9 mouse cellular contexts compared by ENCODE assay signal in the genomic region with DNA sequence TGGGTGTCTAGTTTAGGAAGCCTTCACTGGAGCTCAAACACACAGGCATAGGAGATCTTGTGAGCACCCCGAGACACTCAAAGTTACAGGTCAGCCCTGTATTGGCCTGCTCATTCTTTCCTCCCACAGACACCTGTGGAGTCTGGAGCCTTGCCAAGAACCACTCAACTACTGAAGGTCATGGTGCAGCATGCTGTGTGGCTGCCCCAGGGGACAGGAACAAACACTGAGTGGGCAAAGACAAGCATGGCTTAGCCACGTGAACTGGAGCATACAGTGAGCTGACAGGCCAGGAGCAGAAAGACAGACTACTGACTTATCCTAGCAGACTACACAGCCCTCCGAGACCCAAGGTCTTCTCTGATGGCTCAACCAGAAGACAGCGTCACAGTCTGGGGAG. TPM values are rescaled to one million over a fixed set of nuclear protein-coding genes. Genes with fewer than 3 reads are reported as not detected.
A peak's percentile ranks its signal among the peaks of the same experiment; 100 is the strongest.
DNase-seq lines count a peak whose midpoint lies in the region; ATAC-seq and TF ChIP-seq lines count a peak whose summit lies in the region.
"Had no signal": no experiment of that assay in that cellular context is flagged by ENCODE, and none has a peak within 500 bp of the region (broad histone marks: within the 10 kb centered on the region; RNA-seq: fewer than 3 reads in every experiment).

No protein-coding gene starts in this region.

- no peak overlapping the region for H3K9ac ChIP-seq in liver, embryonic 12.5 days
- H3K9ac ChIP-seq in stomach, postnatal 0 days (ENCODE audit: low read length): no peak overlapping the region
- H3K9ac ChIP-seq: embryonic facial prominence, embryonic 12.5 days had no signal

- TF ChIP-seq CTCF in stomach, postnatal 0 days (IDR thresholded peaks at IDR 0.05; ENCODE audit: low read depth): no peak

- no peaks in the 10 kb centered on the region for H3K9me3 ChIP-seq in liver, embryonic 12.5 days (replicated peaks)
- no peaks in the 10 kb centered on the region for H3K9me3 ChIP-seq in stomach, postnatal 0 days (ENCODE audit: control insufficient read depth, low read length)
- H3K9me3 ChIP-seq in forebrain, embryonic 10.5 days: no peaks in the 10 kb centered on the region
- H3K9me3 ChIP-seq: embryonic facial prominence, embryonic 12.5 days had no signal

- H3K36me3 ChIP-seq in liver, embryonic 12.5 days: peaks cover 97% of the 10 kb centered on the region
- H3K36me3 ChIP-seq in stomach, postnatal 0 days (ENCODE audit: control insufficient read depth, insufficient read depth, low read length): peaks cover 46% of the 10 kb centered on the region
- H3K36me3 ChIP-seq in forebrain, embryonic 10.5 days (replicated peaks): peaks cover 100% of the 10 kb centered on the region

- H3K4me1 ChIP-seq in liver, embryonic 12.5 days: peaks cover 38% of the 10 kb centered on the region
- H3K4me1 ChIP-seq in stomach, postnatal 0 days (replicated peaks; ENCODE audit: control insufficient read depth, insufficient read depth): no peaks in the 10 kb centered on the region; the same call in 1 of the 2 replicates
- H3K4me1 ChIP-seq in forebrain, embryonic 10.5 days: no peaks in the 10 kb centered on the region
- H3K4me1 ChIP-seq: embryonic facial prominence, embryonic 12.5 days had no signal

- peak; percentile 68 to 77 for DNase-seq in adrenal gland, adult (ENCODE audit: inconsistent age in 2 of 2, low spot score in 1 of 2)
- DNase-seq in adrenal gland, adult 8-10 months: no peak
- peak; percentile 46 for DNase-seq in ovary, postnatal 36 days (ENCODE audit: low spot score)
- no peak for DNase-seq in ovary, postnatal 10 days (ENCODE audit: low spot score)
- peak; percentile 54 for DNase-seq in stomach, postnatal 0 days (ENCODE audit: low spot score)
- DNase-seq in embryo, embryonic 10 days (ENCODE audit: low spot score): no peak
- no peak for DNase-seq in forebrain, embryonic 10.5 days (ENCODE audit: extremely low spot score, low spot score)

- H3K4me2 ChIP-seq in liver, embryonic 12.5 days: no peak overlapping the region
- H3K4me2 ChIP-seq in stomach, postnatal 0 days (replicated peaks; ENCODE audit: low read depth): no peak overlapping the region
- H3K4me2 ChIP-seq: embryonic facial prominence, embryonic 12.5 days had no signal

- no peak for TF ChIP-seq EP300 in stomach, postnatal 0 days (optimal IDR thresholded peaks at IDR 0.05)

- H3K27me3 ChIP-seq in liver, embryonic 12.5 days (replicated peaks): no peaks in the 10 kb centered on the region
- no peaks in the 10 kb centered on the region for H3K27me3 ChIP-seq in stomach, postnatal 0 days (ENCODE audit: control insufficient read depth, insufficient read depth, low read length)
- no peaks in the 10 kb centered on the region for H3K27me3 ChIP-seq in forebrain, embryonic 10.5 days (ENCODE audit: poor library complexity, severe bottlenecking)
- H3K27me3 ChIP-seq: embryonic facial prominence, embryonic 12.5 days had no signal

- peak overlapping the region; percentile 46; the same call in 1 of the 2 replicates for H3K27ac ChIP-seq in liver, embryonic 12.5 days
- H3K27ac ChIP-seq in stomach, postnatal 0 days (replicated peaks): no peak overlapping the region
- H3K27ac ChIP-seq in forebrain, embryonic 10.5 days: no peak overlapping the region
- H3K27ac ChIP-seq: embryonic facial prominence, embryonic 12.5 days had no signal

- WGBS in liver, embryonic 12.5 days (ENCODE audit: insufficient replicate concordance): 75% methylated on average over 4 of the region's 4 CpGs
- 54% methylated on average over 4 of the region's 4 CpGs for WGBS in stomach, postnatal 0 days
- WGBS in forebrain, embryonic 10.5 days: 96% methylated on average over 4 of the region's 4 CpGs

- peak; percentile 53 for ATAC-seq in liver, embryonic 12.5 days
- ATAC-seq in stomach, postnatal 0 days (ENCODE audit: low FRiP score, low TSS enrichment): peak; percentile 55; the same call in 1 of the 2 replicates

- H3K4me3 ChIP-seq in liver, embryonic 12.5 days: no peak overlapping the region
- H3K4me3 ChIP-seq in stomach, postnatal 0 days (ENCODE audit: low read depth, low read length): no peak overlapping the region
- H3K4me3 ChIP-seq in forebrain, embryonic 10.5 days: no peak overlapping the region
- H3K4me3 ChIP-seq: embryonic facial prominence, embryonic 12.5 days had no signal

RNA-seq across cellular contexts. Expression of a gene that starts 12.2 kb away (rescaled TPM):
- total RNA-seq in adrenal gland, adult 8-10 months (2022): 10 to 100 TPM; 43.6 to 64.1 (median 57.3) TPM
- 10.8 and 11.5 TPM in 2 replicates for polyA plus RNA-seq in liver, embryonic 12.5 days (2016; fragmentation: Nextera tagmentation; extraction: Ambion mirVana)
- polyA plus RNA-seq in stomach, postnatal 0 days (2015; fragmentation: Nextera tagmentation; extraction: Ambion mirVana): 6.5 and 7.1 TPM in 2 replicates
- 18.3 and 22.0 TPM in 2 replicates for polyA plus RNA-seq in forebrain, embryonic 10.5 days (2016; fragmentation: Nextera tagmentation; extraction: Ambion mirVana)

RNA-seq across cellular contexts. Expression of a gene that starts 17.2 kb away (rescaled TPM):
- total RNA-seq in adrenal gland, adult 8-10 months (2022): 10 to 100 TPM; 46.4 to 55.9 (median 51.5) TPM
- 48.7 and 50.7 TPM in 2 replicates for polyA plus RNA-seq in liver, embryonic 12.5 days (2016; fragmentation: Nextera tagmentation; extraction: Ambion mirVana)
- polyA plus RNA-seq in stomach, postnatal 0 days (2015; fragmentation: Nextera tagmentation; extraction: Ambion mirVana): 24.3 and 24.4 TPM in 2 replicates
- polyA plus RNA-seq in forebrain, embryonic 10.5 days (2016; fragmentation: Nextera tagmentation; extraction: Ambion mirVana): 47.1 and 48.4 TPM in 2 replicates

RNA-seq across cellular contexts. Expression of a gene that starts 27.2 kb away (rescaled TPM):
- total RNA-seq in adrenal gland, adult 8-10 months (2022): 100 to 1,000 TPM in 1 of 4 experiments, 10 to 100 TPM in 3; 82.2 to 134 (median 91.6) TPM
- polyA plus RNA-seq in liver, embryonic 12.5 days (2016; fragmentation: Nextera tagmentation; extraction: Ambion mirVana): 23.9 and 28.5 TPM in 2 replicates
- 11.4 and 12.2 TPM in 2 replicates for polyA plus RNA-seq in stomach, postnatal 0 days (2015; fragmentation: Nextera tagmentation; extraction: Ambion mirVana)
- polyA plus RNA-seq in forebrain, embryonic 10.5 days (2016; fragmentation: Nextera tagmentation; extraction: Ambion mirVana): 66.8 and 68.8 TPM in 2 replicates

RNA-seq across cellular contexts. Expression of a gene that starts 41.9 kb away (rescaled TPM):
- 10 to 100 TPM; 12.5 to 22.0 (median 17.0) TPM for total RNA-seq in adrenal gland, adult 8-10 months (2022)
- polyA plus RNA-seq in liver, embryonic 12.5 days (2016; fragmentation: Nextera tagmentation; extraction: Ambion mirVana): 47.2 and 52.4 TPM in 2 replicates
- 21.6 and 23.2 TPM in 2 replicates for polyA plus RNA-seq in stomach, postnatal 0 days (2015; fragmentation: Nextera tagmentation; extraction: Ambion mirVana)
- 27.5 and 29.9 TPM in 2 replicates for polyA plus RNA-seq in forebrain, embryonic 10.5 days (2016; fragmentation: Nextera tagmentation; extraction: Ambion mirVana)

RNA-seq across cellular contexts. Expression of a gene that starts 42.1 kb away (rescaled TPM):
- total RNA-seq in adrenal gland, adult 8-10 months (2022): 1 to 10 TPM; 4.2 to 5.6 (median 4.7) TPM
- 51.2 and 52.7 TPM in 2 replicates for polyA plus RNA-seq in liver, embryonic 12.5 days (2016; fragmentation: Nextera tagmentation; extraction: Ambion mirVana)
- 10.6 and 10.9 TPM in 2 replicates for polyA plus RNA-seq in stomach, postnatal 0 days (2015; fragmentation: Nextera tagmentation; extraction: Ambion mirVana)
- polyA plus RNA-seq in forebrain, embryonic 10.5 days (2016; fragmentation: Nextera tagmentation; extraction: Ambion mirVana): 47.5 and 51.5 TPM in 2 replicates

Comparison
In these comparisons a context has a peak if more than half of its experiments do, and no peak if none do; other contexts are left out.
1. DNase-seq: peak in adrenal gland, adult (2 of 2), ovary, postnatal 36 days (single experiment) and stomach, postnatal 0 days (single experiment); none in adrenal gland, adult 8-10 months (single experiment), ovary, postnatal 10 days (single experiment), embryo, embryonic 10 days (single experiment) and forebrain, embryonic 10.5 days (single experiment).